Mouse (Mus musculus) left cerebral cortex, postnatal 4 days (tissue): ENCODE results near the gene Cpsf2. TPM values are rescaled to one million over a fixed set of nuclear protein-coding genes. Genes with fewer than 3 reads are reported as not detected.
"Not testable (repeated sequence)": the region's sequence is repeated elsewhere in the genome, so short reads cannot be mapped to it uniquely, and the experiment has no call there.

Experiments
- DNase-seq: peaks from one replicate; pipeline ENCODE4 v3.0.0-alpha.2; 2022
- intact Hi-C: fragments of 180-260 bp; cut with DNase I; formaldehyde crosslinking; loops from one replicate; pipeline ENCODE4 v1.15.1; 2025
- total RNA-seq, 2 experiments: library from RNA; stranded (reverse); gene quantifications; 2 replicates each; pipeline ENCODE4 v1.2.3; 2021

Cpsf2 gene
- 10 to 100 TPM; 37.5 to 40.5 TPM for total RNA-seq

DNA sequence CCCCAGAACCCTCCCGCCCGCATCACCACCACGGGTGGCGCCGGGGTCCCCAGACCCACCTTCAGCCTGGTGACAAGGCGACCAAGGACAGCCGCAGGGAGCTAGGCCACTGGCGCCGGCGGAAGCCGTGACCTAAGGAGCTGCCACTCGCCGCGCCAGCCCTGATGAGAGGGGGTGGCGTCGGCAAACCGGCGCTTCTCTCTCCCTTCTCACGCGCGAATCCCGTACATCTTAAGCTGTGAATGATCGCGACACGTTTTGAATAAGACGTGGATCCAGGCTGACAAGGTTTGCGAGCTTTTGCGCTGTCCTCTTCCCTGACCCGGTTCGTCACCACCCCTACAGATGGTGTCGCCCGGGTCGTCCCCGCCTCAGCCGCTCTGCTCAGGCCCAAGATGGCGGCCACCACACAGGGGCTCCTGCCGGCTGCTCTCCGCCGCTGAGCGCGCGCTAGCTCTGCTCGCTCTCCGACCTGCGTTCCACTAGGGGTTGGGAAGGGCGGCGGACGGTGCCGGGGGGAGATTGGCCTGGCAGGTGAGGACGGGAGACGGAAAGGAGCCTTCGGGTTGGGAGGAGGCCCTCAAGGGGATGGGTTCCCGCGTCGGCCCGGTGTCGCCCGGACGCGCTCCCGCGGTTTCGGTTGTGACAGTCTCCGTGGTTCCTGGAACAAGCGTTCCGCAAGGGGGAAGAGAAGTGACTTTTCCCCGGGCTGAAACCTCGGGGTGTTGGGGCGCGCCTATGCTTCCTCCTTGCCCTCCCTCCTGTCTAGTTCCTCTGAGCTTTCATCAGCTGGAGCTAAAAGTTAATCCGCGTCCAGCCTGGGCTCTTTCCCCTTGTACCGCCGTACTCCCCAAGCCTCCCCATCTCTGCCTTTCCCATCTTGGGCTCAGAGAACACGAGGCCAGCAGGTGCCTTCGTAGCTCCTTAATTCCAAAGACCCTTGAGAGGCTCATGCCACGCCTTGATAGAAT lies at the start of gene Cpsf2:
Cpsf2 (plus strand) TSS at position 388 of the 971 bp plus-strand sequence.
- intact Hi-C loops, result no loop called here
- peak; percentile 80 for DNase-seq

GRCm38 (mm10) chr12:101928423-101928822 lies 47.4 kb upstream of the Cpsf2 start:
- intact Hi-C loops, result no loop called here

GRCm38 (mm10) chr12:101935223-101935622 lies 40.6 kb upstream of the Cpsf2 start:
- intact Hi-C loops, result no loop called here
- no peak for DNase-seq

More at GRCm38 (mm10) chr12:101928423-101928822, 47.4 kb upstream of the Cpsf2 start:
- no peak for DNase-seq

GRCm38 (mm10) chr12:101937572-101937971 lies 38.2 kb upstream of the Cpsf2 start:
- intact Hi-C loops, result no loop called here
- no peak for DNase-seq

DNA sequence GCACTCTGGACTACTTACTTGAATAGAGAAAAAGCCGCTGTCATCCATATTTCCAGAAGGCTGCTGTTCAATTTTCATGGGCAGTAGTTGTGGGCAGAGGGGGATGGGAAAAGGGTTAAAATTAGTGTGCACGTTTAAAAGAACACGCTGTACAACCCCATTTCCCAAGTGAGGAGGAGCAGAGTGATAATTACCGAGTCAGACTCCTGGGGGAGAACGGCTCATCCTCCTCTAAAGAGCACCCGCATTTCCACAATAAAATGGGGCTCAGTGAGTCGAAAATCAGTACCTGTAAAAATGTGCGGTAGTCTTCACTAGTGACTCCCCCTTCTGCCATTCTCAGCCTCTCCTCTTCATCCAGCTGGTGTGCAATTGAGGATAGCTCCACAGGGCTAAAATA lies 27.8 kb upstream of the Cpsf2 start:
- intact Hi-C loops, result no loop called here
- DNase-seq, result no peak

DNA sequence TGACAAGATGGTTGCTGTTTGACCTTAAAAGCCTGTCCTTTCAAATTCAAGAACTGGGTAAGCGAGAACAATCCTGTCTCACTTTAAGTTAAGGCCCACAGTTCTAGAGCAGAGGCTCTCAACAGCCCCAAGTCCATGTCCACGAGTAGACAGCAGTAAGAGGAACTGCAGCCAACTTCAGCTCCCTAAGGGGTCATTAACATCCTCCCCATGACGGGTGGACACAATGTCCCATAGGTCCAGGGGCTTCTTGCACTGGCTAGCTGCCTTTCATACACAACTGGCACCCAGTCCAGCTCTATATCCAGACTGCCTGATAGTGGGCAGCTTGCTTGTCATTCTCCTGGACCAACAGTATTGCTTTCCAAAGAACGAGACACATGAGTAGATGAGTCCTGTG lies 27.0 kb upstream of the Cpsf2 start:
- intact Hi-C loops, result no loop called here
- DNase-seq, result no peak

GRCm38 (mm10) chr12:101955821-101956220 lies 20.0 kb upstream of the Cpsf2 start:
- DNase-seq, intact Hi-C loops: not testable (repeated sequence)

DNA sequence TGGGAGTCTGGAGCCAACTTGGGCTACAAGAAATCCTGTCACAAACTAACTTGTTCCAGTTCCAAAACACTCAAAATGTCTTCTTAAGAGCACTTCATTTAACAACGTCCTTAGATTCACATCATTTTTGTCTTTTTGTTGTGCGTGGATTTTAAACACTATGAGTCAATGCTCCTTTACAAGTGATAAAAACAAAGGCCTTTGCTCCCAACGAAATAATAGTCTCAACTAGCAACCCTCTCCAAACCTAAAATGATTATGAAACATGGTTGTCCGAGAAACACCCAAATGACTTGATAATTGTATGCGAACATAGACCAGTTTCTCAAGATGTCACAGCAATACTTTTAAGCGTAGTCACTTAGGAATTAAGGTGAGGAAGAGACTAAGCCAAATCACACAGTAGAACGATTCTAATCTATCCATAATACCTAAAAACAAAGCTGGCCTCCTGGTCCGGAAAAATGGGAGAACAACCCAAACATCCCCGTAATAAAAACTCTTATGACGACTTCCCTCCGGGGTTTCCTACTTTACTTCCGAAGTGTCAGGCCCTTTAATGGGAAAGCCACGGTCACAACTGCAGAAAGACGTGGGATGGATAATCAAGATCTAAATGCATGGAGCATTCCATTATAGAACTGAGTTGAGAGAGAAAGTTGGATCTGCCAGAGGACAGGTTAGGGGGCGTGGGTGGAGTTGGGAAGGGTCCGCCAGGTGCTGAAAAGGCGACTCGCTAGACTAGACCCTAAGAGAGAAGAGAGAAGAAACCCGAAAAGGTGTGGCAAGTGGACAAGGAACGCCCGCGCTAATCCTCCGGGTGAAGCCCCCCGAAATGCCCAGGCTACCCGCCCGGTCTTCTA lies 18.5 kb upstream of the Cpsf2 start:
- no peak for DNase-seq

GRCm38 (mm10) chr12:101957942-101958544 lies 17.7 kb upstream of the Cpsf2 start, which contains the start of gene Atxn3:
Gene Atxn3, minus strand, starts transcription at chr12:101958246.
- intact Hi-C loops, result no loop called here
- DNase-seq, result peak; percentile 99

More for the DNA sequence above, 18.5 kb upstream of the Cpsf2 start:
- intact Hi-C loops, result no loop called here

DNA sequence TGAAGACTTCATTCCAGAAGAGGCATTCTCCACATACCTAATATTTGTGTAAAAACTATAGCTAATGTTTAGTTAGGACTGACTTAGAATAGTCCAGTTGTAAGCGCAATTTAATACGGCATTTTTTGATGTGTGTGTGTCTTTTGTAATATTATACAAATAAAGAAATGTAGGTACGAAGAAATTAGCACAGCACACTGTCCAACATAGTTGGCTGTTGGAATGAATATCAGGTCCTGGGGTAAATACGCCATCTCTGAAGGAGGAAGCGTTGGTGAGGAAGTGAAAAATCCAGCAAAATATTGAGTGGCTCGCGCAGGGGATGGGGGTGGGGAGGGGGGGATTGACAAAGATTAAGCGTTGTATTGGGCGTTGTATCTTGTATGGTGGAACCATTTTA lies 17.2 kb upstream of the Cpsf2 start:
- no peak for DNase-seq
- intact Hi-C loops, result no loop called here

- intact Hi-C loops, DNase-seq: not testable (repeated sequence)
Measured at GRCm38 (mm10) chr12:101958960-101959780, 16.6 kb upstream of the Cpsf2 start.

DNA sequence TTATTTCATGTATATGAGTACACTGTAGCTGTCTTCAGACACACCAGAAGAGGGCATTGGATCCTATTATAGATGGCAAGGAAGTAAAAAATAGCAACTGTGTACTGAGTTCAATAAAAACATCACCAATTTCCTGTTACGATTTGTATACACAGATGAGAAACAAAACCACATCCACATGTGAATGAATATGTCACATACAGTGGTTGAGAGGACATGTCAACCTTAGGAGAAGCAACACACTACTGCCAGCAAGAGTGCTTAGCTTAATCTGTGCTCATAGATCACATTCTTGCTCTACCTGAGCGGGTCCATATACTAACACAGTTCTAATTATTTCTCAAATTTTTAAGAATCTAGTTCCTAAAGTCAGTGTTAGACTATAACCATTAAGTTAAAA lies 4.5 kb upstream of the Cpsf2 start:
- DNase-seq, result no peak
- intact Hi-C loops, result no loop called here

GRCm38 (mm10) chr12:101972230-101972629 lies 3.6 kb upstream of the Cpsf2 start:
- intact Hi-C loops, result no loop called here

GRCm38 (mm10) chr12:101974571-101974970 lies 1.2 kb upstream of the Cpsf2 start:
- DNase-seq, result no peak
- intact Hi-C loops, result no loop called here

More at GRCm38 (mm10) chr12:101972230-101972629, 3.6 kb upstream of the Cpsf2 start:
- no peak for DNase-seq

GRCm38 (mm10) chr12:101975167-101975600 lies 604 bp upstream of the Cpsf2 start:
- intact Hi-C loops, result no loop called here
- no peak for DNase-seq

- DNase-seq, result no peak
- intact Hi-C loops, result no loop called here
Measured at GRCm38 (mm10) chr12:101976651-101977403, 1.0 kb downstream of the Cpsf2 start.

DNA sequence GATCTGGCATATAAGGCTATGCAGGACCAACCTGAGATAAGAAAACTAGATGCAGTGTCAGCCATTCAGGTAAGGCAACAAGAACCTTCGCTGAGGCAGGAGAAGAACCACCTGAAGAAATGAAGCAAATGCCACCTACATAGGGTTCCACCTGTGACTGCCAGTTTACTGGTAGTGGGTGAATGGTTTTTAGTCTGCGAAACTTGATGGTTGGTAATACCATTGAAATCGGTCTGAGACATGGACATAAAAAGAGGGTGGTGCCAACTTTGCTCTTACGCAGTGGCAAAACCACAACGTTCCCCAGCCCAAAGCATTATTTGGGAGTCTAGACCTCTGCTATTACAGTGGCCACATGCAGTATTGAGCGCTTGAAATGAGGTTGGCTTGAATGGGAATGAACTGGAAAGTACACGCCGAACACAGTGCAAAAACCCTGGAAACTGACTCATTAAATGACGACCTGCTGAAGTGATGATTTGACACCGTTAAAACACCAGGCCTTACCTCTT lies 1.7 kb downstream of the Cpsf2 start:
- intact Hi-C loops, result no loop called here
- no peak for DNase-seq

DNA sequence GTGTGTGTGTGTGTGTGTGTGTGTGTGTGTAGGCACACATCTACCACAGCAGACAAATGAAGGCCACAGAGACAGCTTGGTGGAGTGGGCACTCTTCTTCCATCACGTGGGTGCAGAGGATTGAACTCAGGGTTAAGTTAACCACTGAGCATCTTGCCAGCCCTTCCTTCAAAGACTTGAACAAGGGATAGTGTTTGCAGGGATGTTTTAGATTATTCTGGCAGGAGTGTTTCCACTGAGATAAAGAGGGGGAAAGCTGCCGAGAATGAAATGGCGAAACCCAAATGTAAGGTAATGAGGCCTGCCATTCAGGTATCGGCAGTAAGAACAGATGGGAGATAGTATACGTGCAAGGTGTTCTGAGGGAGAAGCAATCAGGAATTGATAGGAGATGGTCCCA lies 2.4 kb downstream of the Cpsf2 start:
- no peak for DNase-seq
- intact Hi-C loops, result no loop called here

DNA sequence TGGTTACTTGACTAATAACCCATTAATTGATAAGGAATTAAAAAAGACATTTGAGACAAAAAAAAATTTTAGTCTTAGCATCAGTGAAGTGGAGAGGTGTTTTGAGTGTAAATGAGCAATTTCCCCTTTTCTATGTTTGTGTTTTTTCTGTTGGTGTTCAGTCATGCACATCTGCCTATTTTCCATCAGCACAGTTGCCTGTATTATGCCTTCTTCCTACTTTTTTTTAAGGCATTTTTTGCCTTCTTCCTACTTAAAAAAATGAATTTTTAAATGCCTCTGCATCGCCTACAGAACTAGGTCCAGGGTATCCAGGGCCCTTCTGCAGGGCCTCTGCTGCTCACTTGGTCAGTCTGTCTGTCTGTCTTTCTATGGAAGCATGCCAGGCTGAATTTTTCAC lies 2.8 kb downstream of the Cpsf2 start:
- intact Hi-C loops, result no loop called here
- DNase-seq, result no peak
